Mouse (Mus musculus): ENCODE data around the gene Pdgfb. TPM values are rescaled to one million over a fixed set of nuclear protein-coding genes. Genes with fewer than 3 reads are reported as not detected.

Pdgfb gene
- total RNA-seq, 2 experiments from 2014 or later, result 45.4 to 48.1 TPM

GRCm38 (mm10) chr15:79964376-79964775 lies 50.4 kb downstream of the Pdgfb start:
- DNase-seq (ENCODE audit: low spot score in 2 of 2), result no peak

- no peak for DNase-seq (ENCODE audit: low spot score in 2 of 2)
These were observed 52.1 kb downstream of the Pdgfb start for GRCm38 (mm10) chr15:79962661-79963060.

GRCm38 (mm10) chr15:79961366-79961921 lies 53.3 kb downstream of the Pdgfb start:
- DNase-seq (ENCODE audit: low spot score in 2 of 2), result peak in 1 of 2 experiments; percentile 39

- DNase-seq (ENCODE audit: low spot score in 2 of 2), result no peak
These were observed 56.4 kb downstream of the Pdgfb start for GRCm38 (mm10) chr15:79958418-79958817.

- DNase-seq (ENCODE audit: low spot score in 2 of 2), result no peak
These were observed 58.2 kb downstream of the Pdgfb start for GRCm38 (mm10) chr15:79956559-79956958.

GRCm38 (mm10) chr15:79953470-79953869 lies 61.3 kb downstream of the Pdgfb start:
- DNase-seq (ENCODE audit: low spot score in 2 of 2), result no peak

GRCm38 (mm10) chr15:79952504-79953231 lies 62.1 kb downstream of the Pdgfb start:
- DNase-seq (ENCODE audit: low spot score in 2 of 2), result no peak

- no peak for DNase-seq (ENCODE audit: low spot score in 2 of 2)
These were observed 62.9 kb downstream of the Pdgfb start for GRCm38 (mm10) chr15:79951730-79952503.

- no peak for DNase-seq (ENCODE audit: low spot score in 2 of 2)
These were observed 63.6 kb downstream of the Pdgfb start for GRCm38 (mm10) chr15:79951226-79951625.

- no peak for DNase-seq (ENCODE audit: low spot score in 2 of 2)
These were observed 64.3 kb downstream of the Pdgfb start for GRCm38 (mm10) chr15:79950250-79951025.

- DNase-seq (ENCODE audit: low spot score in 2 of 2), result no peak
These were observed 67.1 kb downstream of the Pdgfb start for GRCm38 (mm10) chr15:79947681-79948080.

- DNase-seq (ENCODE audit: low spot score in 2 of 2), result no peak
These were observed 68.0 kb downstream of the Pdgfb start for GRCm38 (mm10) chr15:79946790-79947189.

GRCm38 (mm10) chr15:79946022-79946421 lies 68.8 kb downstream of the Pdgfb start:
- DNase-seq (ENCODE audit: low spot score in 2 of 2), result peak; percentile 85 to 90

Small RNA genes within 50 kb of the gene (microRNA-seq; reads per million reads assigned to microRNA genes)
- gene Mir7213, result 0.57 to 1.1 reads per million in 2 experiments

Other genes starting within 250 kb of the Pdgfb start
- 10 to 100 TPM; 41.1 TPM for gene Dnal4, start 237.1 kb downstream of the Pdgfb start, total RNA-seq (2021)
- 100 to 1,000 TPM; 878 to 953 TPM for gene Nptxr, start 210.2 kb downstream of the Pdgfb start, total RNA-seq (2021)
- gene Npcd, start 180.7 kb downstream of the Pdgfb start, total RNA-seq (2021), result 10 to 100 TPM; 21.9 to 36.2 TPM
- 100 to 1,000 TPM; 389 to 413 TPM for gene Cbx6, start 180.3 kb downstream of the Pdgfb start, total RNA-seq (2021)
- gene Apobec3, start 123.3 kb downstream of the Pdgfb start, total RNA-seq (2021), result 1 to 10 TPM; 6.1 to 6.4 TPM
- 10 to 100 TPM; 12.8 to 15.1 TPM for gene Cbx7, start 43.9 kb downstream of the Pdgfb start, total RNA-seq (2021)
- 100 to 1,000 TPM; 462 to 472 TPM for gene Syngr1, start 76.4 kb upstream of the Pdgfb start, total RNA-seq (2021)
- gene Rpl3, start 76.9 kb upstream of the Pdgfb start, total RNA-seq (2021), result 100 to 1,000 TPM; 460 to 491 TPM
- 10 to 100 TPM; 29.7 to 31.4 TPM for gene Tab1, start 118.2 kb upstream of the Pdgfb start, total RNA-seq (2021)
- gene Mgat3, start 158.7 kb upstream of the Pdgfb start, total RNA-seq (2021), result 100 to 1,000 TPM; 103 to 106 TPM
- gene Mief1, start 219.0 kb upstream of the Pdgfb start, total RNA-seq (2021), result 10 to 100 TPM; 35.4 to 36.2 TPM
- gene AC140267.1, start 220.9 kb upstream of the Pdgfb start, total RNA-seq (2021), result 10 to 100 TPM; 11.0 to 22.8 TPM
- 10 to 100 TPM; 96.2 to 96.4 TPM for gene Atf4, start 240.2 kb upstream of the Pdgfb start, total RNA-seq (2021)
- gene Rps19bp1, start 249.3 kb upstream of the Pdgfb start, total RNA-seq (2021), result 10 to 100 TPM; 32.0 to 33.0 TPM